Mouse (Mus musculus): ENCODE measurements around the gene Tctn1.
"Not testable (repeated sequence)": the region's sequence is repeated elsewhere in the genome, so short reads cannot be mapped to it uniquely, and the experiment has no call there.

Gene Tctn1

DNA sequence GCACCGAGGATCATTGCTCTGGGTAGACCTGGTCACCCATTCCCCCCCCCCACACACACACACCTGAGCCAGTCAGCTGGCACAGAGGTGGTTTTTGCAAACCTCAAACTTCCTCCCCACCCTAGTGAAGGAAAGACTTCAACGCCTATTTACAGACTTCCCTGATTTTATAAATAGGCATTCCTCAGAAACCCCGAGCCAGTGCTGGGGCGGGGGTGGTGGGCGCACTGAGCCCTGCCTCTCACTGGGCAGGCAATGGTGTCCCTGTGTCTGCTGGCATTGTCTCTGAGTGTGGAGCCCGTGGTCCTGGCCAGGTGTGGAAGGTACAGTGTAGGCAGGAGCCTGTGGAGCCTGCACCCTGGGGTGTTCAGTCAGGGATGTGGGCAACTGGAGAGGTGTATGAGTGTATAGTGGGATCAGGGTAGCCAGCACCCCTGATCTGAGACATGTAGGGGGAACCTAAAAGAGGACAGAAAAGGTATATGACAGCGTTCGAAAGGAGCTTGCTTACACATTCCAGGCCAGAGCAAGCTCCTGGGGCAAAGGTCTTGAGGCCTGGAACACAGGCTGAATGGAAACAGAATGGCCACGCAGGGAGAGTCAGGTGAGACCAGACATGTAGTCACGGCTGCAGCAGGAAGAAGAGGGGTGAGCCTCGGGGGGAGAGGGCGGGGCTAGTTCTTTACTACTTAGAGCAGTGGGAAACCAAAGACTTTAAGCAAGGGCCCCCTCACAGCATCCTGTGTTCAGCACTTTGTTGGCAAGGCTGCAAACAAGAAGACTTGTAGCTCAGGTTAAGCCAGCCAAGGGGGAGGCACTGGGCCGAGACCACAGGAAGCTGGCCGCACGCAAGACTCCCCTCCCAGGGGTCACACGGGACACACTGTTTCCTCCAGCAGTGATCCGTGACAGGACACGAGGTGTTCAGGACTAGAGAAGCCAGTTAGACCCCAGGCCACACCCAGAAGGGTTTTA is 44.3 kb downstream of the Tctn1 start:
- DNase-seq (ENCODE audit: low read depth, low spot score) = no peak

DNA sequence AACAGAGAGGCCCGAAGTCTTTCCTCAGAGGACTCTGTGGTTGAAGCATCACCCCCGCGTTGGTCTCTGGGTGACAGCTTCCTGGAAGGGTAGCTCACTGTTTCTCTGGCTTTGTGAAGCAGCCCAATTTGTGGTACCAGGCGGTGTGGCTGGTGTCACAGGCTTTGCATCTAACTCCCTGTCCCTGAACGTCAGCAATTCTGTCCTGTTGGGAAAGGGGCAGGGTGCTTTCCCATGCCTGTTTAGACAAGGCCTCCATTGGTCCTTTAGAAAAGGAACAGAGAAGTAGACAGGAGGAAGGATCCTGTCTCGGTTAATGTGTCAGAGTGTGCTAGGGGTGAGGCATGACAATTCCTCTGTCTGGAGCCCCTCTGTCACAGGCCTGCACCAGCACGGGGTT is 45.3 kb downstream of the Tctn1 start:
- DNase-seq (ENCODE audit: low read depth, low spot score) = no peak

DNA sequence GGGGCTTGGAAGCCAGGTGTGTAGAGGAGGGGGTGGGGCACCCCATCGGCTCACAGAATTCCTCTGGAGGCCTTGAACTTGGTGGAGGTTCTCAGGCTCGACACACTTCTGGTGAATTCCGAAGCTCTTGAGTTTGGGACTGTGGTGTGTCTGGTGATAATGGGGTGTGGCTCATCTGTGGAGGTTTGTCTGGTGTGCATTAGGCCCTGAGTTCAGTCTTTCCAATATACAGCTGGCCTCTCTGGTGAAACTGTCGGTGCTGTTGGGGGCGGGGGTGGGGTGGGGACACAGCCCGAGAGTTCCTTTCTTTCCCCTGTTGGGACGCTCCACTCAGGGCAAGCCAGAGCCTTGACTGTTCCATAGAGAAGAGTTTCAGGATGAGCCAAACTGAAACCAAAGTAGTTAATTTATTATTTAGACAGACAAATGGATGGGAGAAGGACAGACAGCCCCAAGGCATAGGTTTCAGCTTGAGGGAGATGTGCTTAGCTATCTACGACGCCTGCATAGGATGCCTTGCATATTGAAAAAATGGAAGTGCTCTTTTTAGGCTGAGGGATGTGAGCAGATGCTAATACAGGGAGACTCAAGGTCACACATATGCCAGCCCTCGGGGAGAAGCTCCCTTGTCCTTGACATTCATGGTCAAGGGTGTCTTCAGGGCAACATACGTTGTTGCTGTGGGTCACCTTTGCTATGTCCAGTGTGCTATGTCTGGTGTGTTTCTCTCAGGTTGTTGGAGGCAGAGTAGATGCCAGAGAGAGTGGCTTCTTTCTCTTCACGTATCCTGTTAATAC is 46.0 kb downstream of the Tctn1 start:
- no peak for DNase-seq (ENCODE audit: low read depth, low spot score)

DNA sequence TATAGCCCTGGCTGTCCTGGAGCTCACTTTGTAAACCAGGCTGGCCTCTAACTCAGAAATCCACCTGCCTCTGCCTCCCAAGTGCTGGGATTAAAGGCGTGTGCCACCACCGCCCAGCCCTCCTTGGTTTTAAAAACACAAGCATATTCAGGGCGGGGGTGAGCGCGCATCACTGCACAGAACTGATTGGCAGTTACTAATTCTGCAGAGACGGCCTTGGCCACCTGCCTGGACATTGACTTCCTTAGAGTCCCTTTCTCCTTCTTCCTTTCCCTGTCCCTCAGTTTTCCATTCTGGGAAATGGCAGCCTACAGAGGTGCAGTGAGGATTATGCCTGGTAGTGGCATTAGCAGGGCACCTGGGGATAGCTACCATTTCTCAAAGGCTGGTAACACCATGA is 46.6 kb downstream of the Tctn1 start:
- DNase-seq (ENCODE audit: low read depth, low spot score) = no peak

DNA sequence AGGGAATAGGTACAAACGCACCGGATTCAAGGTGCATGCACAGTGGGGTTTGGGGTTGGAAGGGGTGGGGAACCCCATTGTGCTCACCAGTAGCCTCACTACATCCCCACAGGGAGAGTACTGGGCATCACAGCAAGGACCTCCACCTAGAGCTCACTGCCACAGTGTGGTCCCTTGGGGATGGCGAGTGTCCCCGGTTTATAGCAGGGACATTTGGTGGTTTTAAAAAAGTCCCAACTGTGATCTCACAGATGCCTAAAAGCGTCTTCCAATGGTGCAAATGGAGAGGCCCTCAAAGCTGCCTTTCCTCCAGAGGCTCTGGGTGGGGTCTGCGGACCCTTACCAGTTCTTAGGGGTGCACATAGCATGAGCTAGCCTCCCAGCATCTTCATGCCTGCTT is 50.4 kb downstream of the Tctn1 start:
- DNase-seq (ENCODE audit: low read depth, low spot score) = no peak

DNA sequence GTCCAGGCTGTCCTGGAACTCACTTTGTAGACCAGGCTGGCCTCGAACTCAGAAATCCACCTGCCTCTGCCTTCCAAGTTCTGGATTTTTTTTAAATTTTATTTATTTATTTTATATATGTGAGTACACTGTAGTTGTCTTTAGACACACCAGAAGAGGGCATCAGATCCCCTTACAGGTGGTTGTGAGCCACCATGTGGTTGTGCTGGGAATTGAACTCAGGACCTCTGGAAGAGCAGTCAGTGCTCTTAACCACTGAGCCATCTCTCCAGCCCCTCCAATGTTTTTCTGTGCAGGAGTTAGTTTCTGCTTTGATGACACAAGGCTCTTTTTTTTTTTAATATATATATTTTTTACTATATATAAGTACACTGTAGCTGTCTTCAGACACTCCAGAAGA is 51.4 kb downstream of the Tctn1 start:
- not testable (repeated sequence) for DNase-seq (ENCODE audit: low read depth, low spot score)

DNA sequence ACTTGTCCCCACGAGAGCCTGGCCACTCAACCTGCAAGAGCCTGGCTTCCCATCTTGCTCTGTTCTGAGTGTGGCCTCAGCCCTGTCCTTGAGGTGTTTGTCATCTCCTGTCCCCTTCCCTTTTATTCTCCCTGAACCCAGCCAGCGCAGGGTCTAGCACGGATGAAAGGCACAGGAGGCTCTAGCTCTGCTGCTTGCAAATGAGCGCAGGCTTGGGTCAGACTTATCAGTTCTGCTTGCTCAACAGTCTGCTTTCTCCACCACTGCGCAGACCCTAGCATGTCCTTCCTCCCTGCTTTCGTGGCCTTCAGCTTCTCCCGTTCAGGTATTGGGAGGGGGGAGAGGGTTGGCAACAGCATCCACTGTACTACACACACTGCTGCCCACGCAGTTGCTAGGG is 52.1 kb downstream of the Tctn1 start:
- no peak for DNase-seq (ENCODE audit: low read depth, low spot score)

DNA sequence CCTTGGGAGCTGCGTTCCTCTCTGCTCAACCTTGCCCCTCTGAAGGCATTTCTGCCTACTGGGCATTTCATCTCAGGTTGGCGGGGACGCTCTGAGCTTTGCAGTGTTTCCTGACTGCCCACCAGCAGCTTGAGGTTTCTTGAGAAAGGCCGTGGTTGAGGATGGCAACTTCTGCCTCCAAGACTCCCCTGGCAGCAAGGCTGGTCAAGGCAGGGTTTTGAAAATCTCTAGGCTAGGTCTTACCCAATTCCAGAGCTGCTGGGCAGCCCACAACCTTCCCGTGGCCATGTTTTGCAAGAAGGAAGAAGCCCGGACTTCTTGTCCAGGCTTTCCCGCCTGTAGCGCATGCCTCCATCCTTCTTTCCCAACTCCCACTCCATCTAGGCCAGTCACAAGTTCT is 53.4 kb downstream of the Tctn1 start:
- no peak for DNase-seq (ENCODE audit: low read depth, low spot score)

DNA sequence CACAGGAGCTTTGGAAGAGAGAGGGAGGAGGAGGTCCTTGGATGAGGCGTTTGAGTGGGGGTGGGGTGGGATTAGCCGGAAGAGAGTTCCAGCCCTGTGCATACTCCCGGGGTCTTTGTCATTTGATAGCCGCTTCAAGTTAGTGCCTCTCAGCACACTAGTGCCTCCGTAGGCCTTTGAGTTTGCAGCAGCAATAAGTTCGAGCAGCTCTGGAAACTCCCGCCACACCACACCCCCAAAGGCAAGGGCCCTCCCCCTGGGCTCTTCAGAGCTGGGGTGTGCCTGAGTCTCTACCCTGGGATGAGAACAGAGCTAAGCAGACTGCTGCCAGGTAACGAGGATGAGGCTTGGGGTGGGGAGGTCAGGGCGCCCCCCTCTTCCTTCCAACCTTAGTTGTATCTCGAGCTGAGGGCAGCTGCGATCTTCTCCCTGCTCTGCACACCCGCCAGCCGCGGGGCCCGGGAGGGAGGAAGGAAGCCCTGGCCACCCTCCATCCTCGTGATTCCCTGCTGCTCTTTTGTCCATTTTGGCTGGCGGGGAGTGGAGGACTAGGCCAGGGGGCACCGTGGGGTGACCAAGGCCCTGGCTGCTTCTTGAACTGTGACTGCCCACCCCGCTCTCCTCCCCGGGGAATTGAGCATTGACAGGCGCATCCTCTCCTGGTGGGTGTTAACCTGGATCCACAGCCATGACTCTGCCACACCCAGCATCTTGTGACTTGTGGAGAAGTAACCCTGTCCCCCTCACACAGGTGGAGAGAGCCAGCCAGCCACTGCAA is 54.5 kb downstream of the Tctn1 start:
- DNase-seq (ENCODE audit: low read depth, low spot score) = peak; percentile 76

DNA sequence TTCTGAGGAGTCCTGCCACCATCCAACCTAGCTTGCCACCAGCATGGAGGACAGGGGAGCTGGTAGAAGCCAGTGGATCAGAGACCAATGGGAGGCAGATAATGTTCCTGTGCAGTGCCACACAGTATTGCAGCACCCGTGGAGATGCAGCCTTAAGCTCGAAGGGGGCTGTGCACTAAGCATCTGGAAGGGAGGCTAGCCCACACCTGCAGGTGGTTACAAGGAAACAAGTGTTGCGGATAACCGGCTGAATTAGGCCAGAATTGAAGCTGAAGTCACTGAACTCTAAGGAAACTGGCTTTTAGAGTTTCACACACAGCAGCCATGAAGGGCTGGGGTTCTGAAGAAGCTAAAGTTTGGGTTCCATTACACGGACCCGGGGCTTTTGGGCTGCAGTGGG is 55.4 kb downstream of the Tctn1 start:
- DNase-seq (ENCODE audit: low read depth, low spot score) = no peak

DNA sequence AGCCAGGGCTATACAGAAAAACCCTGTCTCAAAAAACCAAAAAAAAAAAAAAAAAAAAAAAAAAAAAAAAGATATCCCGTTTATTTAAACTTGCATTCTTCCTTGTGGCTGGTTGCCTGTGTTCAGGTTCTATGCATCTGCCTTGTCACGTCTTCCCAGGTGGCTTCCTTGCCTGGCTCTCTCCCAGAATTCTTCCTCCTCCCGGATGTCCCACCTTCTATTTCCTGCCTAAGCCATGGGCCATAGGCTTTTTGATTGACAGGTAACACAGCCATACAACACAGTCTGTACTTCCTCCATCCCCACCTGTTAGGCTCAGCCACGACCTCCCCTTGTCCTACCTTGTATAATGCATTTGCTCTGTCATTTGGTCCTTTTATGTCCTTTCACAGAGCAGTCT is 57.8 kb downstream of the Tctn1 start, which contains the start of gene Hvcn1:
Hvcn1 (plus strand) TSS at position 330 of the 400 bp plus-strand sequence.
- no peak for DNase-seq (ENCODE audit: low read depth, low spot score)

DNA sequence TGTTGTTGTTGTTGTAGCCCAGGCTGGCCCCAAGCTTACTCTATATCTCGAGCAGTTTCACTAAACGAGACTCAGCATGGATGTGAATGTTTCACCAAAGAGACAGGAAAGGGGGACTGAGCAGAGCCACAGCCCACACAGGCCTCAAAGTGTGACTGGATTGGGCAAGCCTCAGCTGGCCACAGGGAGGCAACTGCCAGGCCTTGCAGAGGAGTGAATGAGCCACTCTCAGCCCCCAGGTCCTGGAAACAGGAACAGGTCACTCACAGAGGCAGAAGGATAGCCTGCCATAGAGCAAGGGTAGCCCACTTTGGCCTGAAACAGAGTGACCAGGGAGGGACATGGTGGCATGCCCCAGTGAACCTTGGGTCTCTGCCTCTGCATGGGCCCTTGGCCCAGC is 60.1 kb downstream of the Tctn1 start:
- no peak for DNase-seq (ENCODE audit: low read depth, low spot score)

DNA sequence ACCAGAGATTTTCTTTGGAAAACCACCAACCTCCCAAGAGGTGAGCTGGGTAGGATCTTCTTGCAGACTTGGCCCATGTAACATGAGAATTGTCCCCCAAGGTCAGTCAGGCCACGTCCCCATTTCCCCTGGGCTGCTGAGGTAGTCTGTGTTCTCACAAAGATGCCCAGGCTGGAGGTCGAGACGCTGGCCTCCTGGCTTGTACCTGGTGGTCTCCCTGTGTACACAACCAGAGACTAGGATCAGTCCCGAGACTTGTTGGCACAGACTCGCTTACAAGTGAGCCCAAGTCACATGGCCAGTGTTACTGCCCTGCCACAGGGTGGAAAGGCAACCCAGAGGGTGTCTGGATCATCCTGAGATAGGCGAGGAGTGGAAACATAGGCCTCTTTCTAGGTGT is 62.4 kb downstream of the Tctn1 start:
- DNase-seq (ENCODE audit: low read depth, low spot score) = no peak

DNA sequence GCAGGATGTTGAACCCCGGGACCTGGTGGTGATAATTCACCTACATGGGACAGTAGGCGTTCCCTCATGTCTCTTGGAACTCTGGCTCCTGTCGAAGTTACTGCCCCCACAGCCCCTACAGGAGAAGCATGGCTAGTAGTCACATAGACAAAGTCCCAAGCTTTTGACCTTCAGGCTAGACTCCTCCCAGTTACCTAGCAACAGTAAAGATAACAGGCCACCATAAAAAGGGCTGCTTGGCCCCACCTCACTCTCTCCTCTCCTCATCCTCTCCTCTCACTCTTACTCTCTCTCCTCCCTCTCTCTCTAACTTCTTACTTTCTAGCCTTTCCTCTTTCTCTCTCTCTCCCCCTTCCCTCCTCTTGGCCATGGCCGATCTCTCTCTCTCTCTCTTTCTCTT is 63.4 kb downstream of the Tctn1 start:
- no peak for DNase-seq (ENCODE audit: low read depth, low spot score)

DNA sequence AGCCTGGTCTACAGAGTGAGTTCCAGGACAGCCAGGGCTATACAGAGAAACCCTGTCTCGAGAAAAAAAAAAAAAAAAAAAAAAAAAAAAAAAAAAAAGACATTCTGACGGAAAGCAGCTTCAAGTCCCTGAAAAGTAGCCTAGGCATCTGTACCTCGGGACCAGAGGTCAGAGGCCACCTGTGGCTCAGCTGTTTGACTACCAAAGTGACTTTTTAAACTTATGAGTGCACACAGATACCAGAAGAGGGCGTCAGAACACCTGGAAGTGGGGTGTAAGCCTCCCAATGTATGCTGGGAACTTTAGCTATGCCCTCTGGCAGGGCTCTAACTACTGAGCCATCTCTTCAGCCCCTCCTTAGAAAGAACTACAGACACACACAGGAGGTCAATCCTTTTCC is 71.9 kb downstream of the Tctn1 start:
- DNase-seq (ENCODE audit: low read depth, low spot score) = no peak

DNA sequence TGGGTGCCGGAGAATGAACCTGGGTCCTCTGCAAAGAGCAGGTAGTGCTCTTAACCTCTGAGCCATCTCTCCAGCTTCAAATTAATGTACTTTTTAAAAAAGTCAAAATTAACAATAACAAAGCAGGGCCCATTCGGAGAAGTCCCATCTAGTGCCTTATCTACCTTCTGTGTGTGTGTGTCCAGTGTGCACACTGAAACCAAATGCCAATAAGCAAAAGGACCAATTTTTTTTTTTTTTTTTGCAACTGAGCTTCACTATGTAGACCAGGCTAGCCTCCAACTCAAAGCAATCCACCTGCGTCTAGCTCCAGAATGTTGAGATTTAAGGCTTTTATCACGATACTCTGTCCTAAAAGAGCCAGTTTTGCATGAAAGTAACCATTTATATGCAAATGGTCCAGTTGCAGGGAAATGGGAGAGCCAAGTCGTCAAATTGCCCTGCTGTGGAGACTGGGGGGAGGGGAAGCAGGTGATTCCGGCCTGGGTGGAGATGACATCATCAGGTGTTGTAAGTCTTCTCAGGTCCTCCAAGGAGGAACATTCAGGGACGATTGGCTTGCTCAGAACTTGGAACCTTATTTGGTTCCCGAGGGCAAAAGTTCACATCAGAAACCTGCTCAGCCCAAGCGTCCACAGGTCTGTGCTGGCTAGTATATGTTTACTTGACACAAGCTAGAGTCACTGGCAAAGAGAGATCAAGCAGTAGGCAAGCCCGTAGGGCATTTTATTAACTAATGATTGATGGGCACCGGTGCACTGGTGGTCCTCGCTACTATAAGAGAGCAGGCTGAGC is 72.8 kb downstream of the Tctn1 start:
- no peak for DNase-seq (ENCODE audit: low read depth, low spot score)

DNA sequence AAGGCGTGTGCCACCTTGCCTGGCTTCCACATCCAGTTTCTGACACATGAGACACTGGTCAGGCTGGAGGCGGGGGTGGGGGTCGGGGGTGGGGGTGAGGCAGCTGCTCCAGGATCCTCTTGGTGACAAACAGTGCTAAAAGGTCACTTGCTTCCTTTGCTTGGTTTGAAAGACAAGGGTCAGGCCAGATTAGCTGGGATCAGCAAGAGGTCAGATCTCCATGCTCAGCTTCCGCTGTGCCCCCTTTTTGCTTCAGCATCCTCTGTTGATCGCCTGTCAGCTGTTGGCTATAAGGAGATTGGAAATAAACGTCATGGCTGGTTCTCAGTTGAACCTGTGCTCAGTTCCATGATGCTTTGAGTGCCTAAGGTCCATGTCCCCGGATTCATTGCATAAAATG is 73.8 kb downstream of the Tctn1 start:
- no peak for DNase-seq (ENCODE audit: low read depth, low spot score)

DNA sequence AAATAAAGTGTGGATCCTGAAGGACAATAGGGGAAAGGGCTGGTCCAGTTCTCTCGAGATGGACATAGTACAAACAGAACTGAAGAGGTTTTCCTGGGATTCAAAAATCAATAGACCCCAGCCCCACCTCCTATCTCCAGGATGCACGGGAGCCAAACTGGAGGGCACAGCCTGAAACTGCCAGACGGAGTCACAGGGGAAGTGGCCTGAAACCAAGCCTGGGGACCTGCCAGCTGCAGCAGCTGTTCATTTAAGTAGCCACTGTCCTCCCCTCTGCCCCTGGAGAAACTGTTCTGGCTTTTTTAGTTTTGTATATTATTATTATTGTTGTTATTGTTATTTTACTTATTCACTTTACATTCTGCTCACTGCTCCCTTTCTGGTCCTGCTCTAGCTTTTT is 75.1 kb downstream of the Tctn1 start:
- DNase-seq (ENCODE audit: low read depth, low spot score) = no peak

Data from forelimb bud, embryonic 11.5 days (tissue).